Mouse (Mus musculus) ES-Bruce4 (cell line): Measurements from ENCODE around the gene B4gat1. TPM values are rescaled to one million over a fixed set of nuclear protein-coding genes. Genes with fewer than 3 reads are reported as not detected.
"Not testable (repeated sequence)": the region's sequence is repeated elsewhere in the genome, so short reads cannot be mapped to it uniquely, and the experiment has no call there.

Experiments
- H3K27ac ChIP-seq: 2 replicates; pipeline ENCODE4 v1.5.1; 2012; ENCODE audit warnings: low read length, inconsistent platforms; ENCODE audit not compliant: insufficient read depth
- H3K27me3 ChIP-seq: 2 replicates; pipeline ENCODE4 v1.6.1; 2012; ENCODE audit warnings: mild to moderate bottlenecking, low read length, inconsistent platforms; ENCODE audit not compliant: control insufficient read depth, poor library complexity, insufficient read depth, severe bottlenecking
- H3K36me3 ChIP-seq: 2 replicates; pipeline ENCODE4 v1.6.1; 2012; ENCODE audit warnings: inconsistent platforms, mild to moderate bottlenecking, low read length, moderate library complexity; ENCODE audit not compliant: control insufficient read depth, poor library complexity, insufficient read depth, severe bottlenecking
- H3K4me1 ChIP-seq: one replicate; pipeline ENCODE4 v1.8.1; 2011; ENCODE audit warnings: low read length; ENCODE audit not compliant: control insufficient read depth, insufficient read depth
- H3K4me3 ChIP-seq: 2 replicates; pipeline ENCODE4 v1.5.1; 2011; ENCODE audit warnings: low read depth, mild to moderate bottlenecking, low read length
- H3K9ac ChIP-seq: 2 replicates; pipeline ENCODE4 v1.6.1; 2012; ENCODE audit warnings: low read depth, mild to moderate bottlenecking, inconsistent platforms; ENCODE audit not compliant: poor library complexity, severe bottlenecking
- H3K9me3 ChIP-seq: replicated peaks from 2 replicates; pipeline ENCODE4 v1.6.1; 2012; ENCODE audit warnings: mild to moderate bottlenecking, low read length, inconsistent platforms; ENCODE audit not compliant: control insufficient read depth, poor library complexity, insufficient read depth, severe bottlenecking
- CTCF ChIP-seq: IDR thresholded peaks from one replicate; pipeline ENCODE4 v1.8.1; 2011; ENCODE audit warnings: low read depth, low read length
- EP300 ChIP-seq: IDR thresholded peaks from 2 replicates; pipeline ENCODE4 v1.6.1; 2011; ENCODE audit warnings: low read depth, low read length; ENCODE audit not compliant: insufficient read depth
- POLR2A ChIP-seq: IDR thresholded peaks from one replicate; pipeline ENCODE4 v1.8.1; 2011; ENCODE audit warnings: low read length; ENCODE audit not compliant: insufficient read depth
- polyA plus RNA-seq: library from polyadenylated mRNA; stranded (reverse); fragments of >200 nt; gene quantifications from 2 replicates; pipeline ENCODE4 v1.2.4, GENCODE M21; 2011; ENCODE audit warnings: low read depth; ENCODE audit not compliant: missing spikeins, insufficient read depth, insufficient read length

Gene B4gat1
- polyA plus RNA-seq, 1 experiment = 8.9 TPM

- H3K4me3 ChIP-seq = peak overlapping the region; percentile 68
- TF ChIP-seq POLR2A = no peak
- TF ChIP-seq EP300 = no peak
- no peak for TF ChIP-seq CTCF
- no peak overlapping the region for H3K27ac ChIP-seq
- no peaks in the 10 kb centered on the region for H3K27me3 ChIP-seq
- H3K9me3 ChIP-seq = no peaks in the 10 kb centered on the region
- H3K4me1 ChIP-seq = no peaks in the 10 kb centered on the region
- H3K9ac ChIP-seq = peak overlapping the region; percentile 58
- H3K36me3 ChIP-seq = no peaks in the 10 kb centered on the region
These were observed 46.2 kb downstream of the B4gat1 start for GRCm38 (mm10) chr19:5084834-5085144.

GRCm38 (mm10) chr19:5085145-5085863, 46.7 kb downstream of the B4gat1 start, which contains the start of gene Tmem151a:
Gene Tmem151a (minus strand): TSS chr19:5085531.
- Histone ChIP-seq H3K4me1 (no peaks in the 10 kb centered on the region), H3K4me3 (peak within 1 kb of the TSS; percentile 73), H3K27me3 (no peaks in the 10 kb centered on the region), H3K27ac (no peak within 1 kb of the TSS), H3K36me3 (no peaks in the 10 kb centered on the region), H3K9ac (peak within 1 kb of the TSS; percentile 58), H3K9me3 (no peaks in the 10 kb centered on the region)
- TF ChIP-seq EP300 (no peak), POLR2A (no peak), CTCF (no peak)

- H3K27ac ChIP-seq, H3K4me1 ChIP-seq, H3K27me3 ChIP-seq: not testable (repeated sequence)
These were observed 47.9 kb downstream of the B4gat1 start for GRCm38 (mm10) chr19:5086533-5086932.

GRCm38 (mm10) chr19:5087884-5088728, 49.5 kb downstream of the B4gat1 start, which contains the start of gene Yif1a:
Gene Yif1a (plus strand): TSS chr19:5088538.
- Histone ChIP-seq H3K9me3 (no peaks in the 10 kb centered on the region), H3K9ac (peak within 1 kb of the TSS; percentile 44), H3K4me3 (peak within 1 kb of the TSS; percentile 93), H3K27me3 (no peaks in the 10 kb centered on the region), H3K36me3 (no peaks in the 10 kb centered on the region), H3K27ac (no peak within 1 kb of the TSS), H3K4me1 (no peaks in the 10 kb centered on the region)
- TF ChIP-seq POLR2A = peak; percentile 69
- peak; percentile 49 for TF ChIP-seq CTCF
- TF ChIP-seq EP300 = 0 out of 2 replicates have a peak, but pooled peaks have one; percentile 9

More at GRCm38 (mm10) chr19:5086533-5086932, 47.9 kb downstream of the B4gat1 start:
- not testable (repeated sequence) for H3K9me3 ChIP-seq, H3K4me3 ChIP-seq, H3K9ac ChIP-seq, H3K36me3 ChIP-seq

- Histone ChIP-seq H3K9me3 (no peaks in the 10 kb centered on the region), H3K27ac (no peak overlapping the region), H3K36me3 (no peaks in the 10 kb centered on the region), H3K4me3 (peak overlapping the region; percentile 93), H3K9ac (no peak overlapping the region), H3K4me1 (no peaks in the 10 kb centered on the region), H3K27me3 (no peaks in the 10 kb centered on the region)
- no peak for TF ChIP-seq EP300
- TF ChIP-seq CTCF = no peak
- TF ChIP-seq POLR2A = no peak
These were observed 50.7 kb downstream of the B4gat1 start for GRCm38 (mm10) chr19:5089324-5089723.

Other genes starting within 250 kb of the B4gat1 start
- 67.6 and 72.7 TPM in 2 replicates for gene Rbm4, start 244.9 kb upstream of the B4gat1 start, polyA plus RNA-seq
- gene Gm21992, start 227.2 kb upstream of the B4gat1 start, polyA plus RNA-seq = 22.2 and 23.5 TPM in 2 replicates
- 79.2 and 85.2 TPM in 2 replicates for gene Rbm14, start 227.2 kb upstream of the B4gat1 start, polyA plus RNA-seq
- gene Ccs, start 199.5 kb upstream of the B4gat1 start, polyA plus RNA-seq = 36.6 and 37.3 TPM in 2 replicates
- gene Ccdc87, start 199.5 kb upstream of the B4gat1 start, polyA plus RNA-seq = 0.27 TPM in 1 of 2 replicates, not detected in the other
- 13.5 and 13.6 TPM in 2 replicates for gene Ctsf, start 183.7 kb upstream of the B4gat1 start, polyA plus RNA-seq
- gene Actn3, start 160.9 kb upstream of the B4gat1 start, polyA plus RNA-seq = 4.5 and 4.8 TPM in 2 replicates
- gene Zdhhc24, start 160.2 kb upstream of the B4gat1 start, polyA plus RNA-seq = 8.2 and 10.3 TPM in 2 replicates
- 3.9 and 5.3 TPM in 2 replicates for gene Bbs1, start 132.2 kb upstream of the B4gat1 start, polyA plus RNA-seq
- gene Dpp3, start 110.5 kb upstream of the B4gat1 start, polyA plus RNA-seq = 129 and 139 TPM in 2 replicates
- 2.7 and 3.9 TPM in 2 replicates for gene Peli3, start 95.7 kb upstream of the B4gat1 start, polyA plus RNA-seq
- gene Mrpl11, start 76.7 kb upstream of the B4gat1 start, polyA plus RNA-seq = 126 and 135 TPM in 2 replicates
- 0.24 and 0.27 TPM in 2 replicates for gene Npas4, start 48.5 kb upstream of the B4gat1 start, polyA plus RNA-seq
- gene Slc29a2, start 15.0 kb upstream of the B4gat1 start, polyA plus RNA-seq = 16.8 and 18.5 TPM in 2 replicates
- not detected in 2 replicates for gene AC124502.3, start 65 bp downstream of the B4gat1 start, polyA plus RNA-seq
- gene Brms1, start 2.5 kb downstream of the B4gat1 start, polyA plus RNA-seq = 22.3 and 24.0 TPM in 2 replicates
- gene Rin1, start 11.7 kb downstream of the B4gat1 start, polyA plus RNA-seq = 19.2 and 22.7 TPM in 2 replicates
- gene Cd248, start 29.3 kb downstream of the B4gat1 start, polyA plus RNA-seq = 3.1 and 3.7 TPM in 2 replicates
- gene Tmem151a, start 46.7 kb downstream of the B4gat1 start, polyA plus RNA-seq = 6.2 and 8.3 TPM in 2 replicates
- 40.6 and 47.3 TPM in 2 replicates for gene Yif1a, start 49.7 kb downstream of the B4gat1 start, polyA plus RNA-seq
- 3.3 and 3.7 TPM in 2 replicates for gene Cnih2, start 59.7 kb downstream of the B4gat1 start, polyA plus RNA-seq
- gene Rab1b, start 68.2 kb downstream of the B4gat1 start, polyA plus RNA-seq = 70.5 and 75.3 TPM in 2 replicates
- 24.5 and 24.7 TPM in 2 replicates for gene Klc2, start 79.7 kb downstream of the B4gat1 start, polyA plus RNA-seq
- 18.3 and 22.0 TPM in 2 replicates for gene Pacs1, start 234.3 kb downstream of the B4gat1 start, polyA plus RNA-seq